Mouse (Mus musculus): ENCODE measurements at regions not wholly inside any gene's neighbourhood (a gene's known extent, or its start where the extent isn't known, plus 50 kb on each side); places are given as distances from the start of the nearest gene placed in this dataset.

GRCm38 (mm10) chr15:27380436-27380945 is 86.0 kb upstream of the Ank start:
- no peak for DNase-seq (ENCODE audit: inconsistent age in 2 of 2, low spot score in 1 of 2)

- no peak for DNase-seq (ENCODE audit: inconsistent age in 2 of 2, low spot score in 1 of 2)
These were observed 84.9 kb upstream of the Ank start for GRCm38 (mm10) chr15:27381565-27381964.

GRCm38 (mm10) chr15:27390567-27390966 is 75.9 kb upstream of the Ank start:
- DNase-seq (ENCODE audit: inconsistent age in 2 of 2, low spot score in 1 of 2) = no peak

GRCm38 (mm10) chr15:27405721-27406161 is 60.7 kb upstream of the Ank start:
- peak; percentile 15 to 53 for DNase-seq (ENCODE audit: inconsistent age in 2 of 2, low spot score in 1 of 2)

GRCm38 (mm10) chr15:27409856-27410255 is 56.6 kb upstream of the Ank start:
- no peak for DNase-seq (ENCODE audit: inconsistent age in 2 of 2, low spot score in 1 of 2)

- DNase-seq (ENCODE audit: inconsistent age in 2 of 2, low spot score in 1 of 2) = no peak
These were observed 54.2 kb upstream of the Ank start for GRCm38 (mm10) chr15:27412304-27412703.

GRCm38 (mm10) chr15:27412761-27413160 is 53.7 kb upstream of the Ank start:
- no peak for DNase-seq (ENCODE audit: inconsistent age in 2 of 2, low spot score in 1 of 2)

GRCm38 (mm10) chr15:27413486-27413885 is 53.0 kb upstream of the Ank start:
- DNase-seq (ENCODE audit: inconsistent age in 2 of 2, low spot score in 1 of 2) = no peak

GRCm38 (mm10) chr15:27414819-27415218 is 51.7 kb upstream of the Ank start:
- DNase-seq (ENCODE audit: inconsistent age in 2 of 2, low spot score in 1 of 2) = no peak

All from adrenal gland, adult (tissue).